Mouse (Mus musculus): ENCODE measurements at regions not wholly inside any gene's neighbourhood (a gene's known extent, or its start where the extent isn't known, plus 50 kb on each side); places are given as distances from the start of the nearest gene placed in this dataset.

- TF ChIP-seq ZNF384 (IDR thresholded peaks at IDR 0.05; ENCODE audit: low read depth, low read length), result no peak
- TF ChIP-seq ZC3H11A (IDR thresholded peaks at IDR 0.05; ENCODE audit: borderline replicate concordance, low read depth, low read length), result no peak
- TF ChIP-seq CHD2 (IDR thresholded peaks at IDR 0.05; ENCODE audit: low read depth, low read length), result no peak
- TF ChIP-seq HCFC1 (IDR thresholded peaks at IDR 0.05; ENCODE audit: borderline replicate concordance, insufficient read depth, low read length), result no peak
Observed at GRCm38 (mm10) chr16:5382228-5382884, 126.6 kb upstream of the Eef2kmt start.

All from ES-E14 (cell line).